Mouse (Mus musculus) adrenal gland, postnatal 10 days (tissue): ENCODE measurements around the gene Hist1h2bl. TPM values are rescaled to one million over a fixed set of nuclear protein-coding genes. Genes with fewer than 3 reads are reported as not detected.

Experiments used
- DNase-seq: peaks from one replicate; pipeline ENCODE4 v3.0.0; 2021; ENCODE audit warnings: mixed read lengths
- long read RNA-seq, 2 experiments: library from polyadenylated mRNA; stranded (forward); transcript quantifications; one replicate each; pipeline ENCODE4 v2.0.0; 2021
- total RNA-seq, 2 experiments: library from RNA; stranded (reverse); gene quantifications; 2 replicates each; pipeline ENCODE4 v1.2.3; 2021

Gene Hist1h2bl
- 100 to 1,000 TPM; 284 to 352 TPM for total RNA-seq
- long read RNA-seq, experiment 1 = 0 reads
- long read RNA-seq, experiment 2 = 0 reads

GRCm38 (mm10) chr13:21715864-21716539, at the start of gene Hist1h2bl, which contains the start of gene Hist1h2ai:
Hist1h2bl (minus strand) TSS chr13:21716143.
Hist1h2ai (plus strand) TSS chr13:21716422.
- DNase-seq = peak; percentile 83

GRCm38 (mm10) chr13:21755707-21756106, 39.8 kb upstream of the Hist1h2bl start:
- DNase-seq = no peak

- peak; percentile 65 for DNase-seq
Measured at GRCm38 (mm10) chr13:21754294-21755001, 38.5 kb upstream of the Hist1h2bl start.

- peak; percentile 80 for DNase-seq
Measured at GRCm38 (mm10) chr13:21753524-21754285, 37.8 kb upstream of the Hist1h2bl start, which contains the start of the genes Hist1h2ak and Hist1h2bn. Hist1h2ak (minus strand) TSS chr13:21753827. Hist1h2bn (plus strand) TSS chr13:21754123.

- DNase-seq = no peak
Measured at GRCm38 (mm10) chr13:21753051-21753523, 37.1 kb upstream of the Hist1h2bl start.

- DNase-seq = no peak
Measured at GRCm38 (mm10) chr13:21752356-21752755, 36.4 kb upstream of the Hist1h2bl start.

- DNase-seq = no peak
Measured at GRCm38 (mm10) chr13:21751827-21752226, 35.9 kb upstream of the Hist1h2bl start.

- DNase-seq = no peak
Measured at GRCm38 (mm10) chr13:21751417-21751816, 35.5 kb upstream of the Hist1h2bl start.

- peak; percentile 94 for DNase-seq
Measured at GRCm38 (mm10) chr13:21750159-21751017, 34.4 kb upstream of the Hist1h2bl start, which contains the start of gene Hist1h4k. Hist1h4k (minus strand) TSS chr13:21750505.

GRCm38 (mm10) chr13:21749387-21750158, 33.6 kb upstream of the Hist1h2bl start:
- DNase-seq = no peak

GRCm38 (mm10) chr13:21745006-21745405, 29.1 kb upstream of the Hist1h2bl start:
- DNase-seq = no peak

GRCm38 (mm10) chr13:21734906-21735767, 19.2 kb upstream of the Hist1h2bl start, which contains the start of gene Hist1h4j:
Hist1h4j (plus strand) TSS chr13:21735064.
- DNase-seq = peak; percentile 83

GRCm38 (mm10) chr13:21734010-21734905, 18.3 kb upstream of the Hist1h2bl start:
- peak; percentile 85 for DNase-seq

GRCm38 (mm10) chr13:21733466-21733865, 17.5 kb upstream of the Hist1h2bl start:
- DNase-seq = no peak

GRCm38 (mm10) chr13:21729544-21729943, 13.6 kb upstream of the Hist1h2bl start:
- DNase-seq = no peak

GRCm38 (mm10) chr13:21727948-21728572, 12.1 kb upstream of the Hist1h2bl start:
- no peak for DNase-seq

- no peak for DNase-seq
Measured at GRCm38 (mm10) chr13:21722993-21723836, 7.3 kb upstream of the Hist1h2bl start.
